10 mouse cellular contexts compared by ENCODE assay signal in the genomic region with DNA sequence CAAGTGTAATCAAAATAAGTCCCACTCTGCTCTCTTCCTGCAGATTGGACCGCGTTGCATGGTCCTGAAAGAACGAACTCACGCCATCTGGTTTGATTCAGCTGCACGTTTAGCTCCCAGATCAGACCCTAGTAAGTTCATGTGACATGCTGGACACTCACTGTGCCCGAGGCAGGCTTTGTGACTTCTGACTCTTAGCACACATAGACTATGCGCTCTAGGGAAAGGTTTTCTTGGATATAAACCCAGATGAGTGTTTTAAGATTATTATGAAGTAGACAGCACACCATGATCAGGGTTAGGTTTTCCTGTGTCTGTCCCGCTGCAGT. TPM values are rescaled to one million over a fixed set of nuclear protein-coding genes. Genes with fewer than 3 reads are reported as not detected.
A peak's percentile ranks its signal among the peaks of the same experiment; 100 is the strongest.
DNase-seq lines count a peak whose midpoint lies in the region; ATAC-seq and TF ChIP-seq lines count a peak whose summit lies in the region.
"Had no signal": no experiment of that assay in that cellular context is flagged by ENCODE, and none has a peak within 500 bp of the region (broad histone marks: within the 10 kb centered on the region; RNA-seq: fewer than 3 reads in every experiment).

No protein-coding gene starts in this region.

- peaks cover 29% of the 10 kb centered on the region for H3K4me1 ChIP-seq in heart, embryonic 13.5 days
- H3K4me1 ChIP-seq in lung, postnatal 0 days (ENCODE audit: insufficient read depth, low read depth, low read length), result peaks cover 13% of the 10 kb centered on the region; the same call in 1 of the 2 replicates
- peaks cover 32% of the 10 kb centered on the region for H3K4me1 ChIP-seq in limb, embryonic 10.5 days
- peaks cover 19% of the 10 kb centered on the region for H3K4me1 ChIP-seq in stomach, embryonic 16.5 days (ENCODE audit: control insufficient read depth, insufficient read depth, low read length)

- peak overlapping the region; percentile 64 for H3K4me2 ChIP-seq in heart, embryonic 13.5 days
- peak overlapping the region; percentile 36 for H3K4me2 ChIP-seq in lung, postnatal 0 days (replicated peaks; ENCODE audit: low read depth, low read length)
- H3K4me2 ChIP-seq in stomach, embryonic 16.5 days (ENCODE audit: low read depth, low read length), result peak overlapping the region; percentile 54

- TF ChIP-seq EP300 in lung, postnatal 0 days (IDR thresholded peaks at IDR 0.05), result no peak

- TF ChIP-seq CTCF in lung, postnatal 0 days (IDR thresholded peaks at IDR 0.05), result no peak

- no peak for DNase-seq in heart, postnatal 10 days
- no peak for DNase-seq in lung, postnatal 0 days (ENCODE audit: low spot score)
- no peak for DNase-seq in lung, postnatal 36 days
- no peak for DNase-seq in limb, embryonic 10.5 days (ENCODE audit: low spot score)
- no peak for DNase-seq in MN1 (ENCODE audit: low spot score)
- DNase-seq in T-cell, adult 2 months (ENCODE audit: low spot score), result no peak

- H3K36me3 ChIP-seq in heart, embryonic 13.5 days, result no peaks in the 10 kb centered on the region
- H3K36me3 ChIP-seq in lung, postnatal 0 days (ENCODE audit: insufficient read depth, low read length), result no peaks in the 10 kb centered on the region
- H3K36me3 ChIP-seq in limb, embryonic 10.5 days, result no peaks in the 10 kb centered on the region
- no peaks in the 10 kb centered on the region for H3K36me3 ChIP-seq in stomach, embryonic 16.5 days (ENCODE audit: control insufficient read depth, insufficient read depth, low read length)

- 0 out of 2 replicates have a peak, but pooled peaks cover 7% of the 10 kb centered on the region for H3K9me3 ChIP-seq in heart, embryonic 13.5 days
- no peaks in the 10 kb centered on the region for H3K9me3 ChIP-seq in lung, postnatal 0 days (ENCODE audit: low read length)
- no peaks in the 10 kb centered on the region for H3K9me3 ChIP-seq in limb, embryonic 10.5 days (replicated peaks)
- no peaks in the 10 kb centered on the region for H3K9me3 ChIP-seq in stomach, embryonic 16.5 days (replicated peaks; ENCODE audit: control insufficient read depth, low read length)

- no peak for ATAC-seq in heart, embryonic 13.5 days (ENCODE audit: extremely low read depth, insufficient number of reproducible peaks, low FRiP score, low TSS enrichment)
- ATAC-seq in lung, postnatal 0 days, result peak; percentile 69
- ATAC-seq in stomach, embryonic 16.5 days (ENCODE audit: insufficient read depth, low FRiP score), result no peak

- peak overlapping the region; percentile 39 for H3K4me3 ChIP-seq in heart, embryonic 13.5 days
- H3K4me3 ChIP-seq in lung, postnatal 0 days (ENCODE audit: low read depth, low read length), result peak overlapping the region; percentile 14; the same call in 1 of the 2 replicates
- H3K4me3 ChIP-seq in limb, embryonic 10.5 days, result peak overlapping the region; percentile 38
- peak overlapping the region; percentile 31 for H3K4me3 ChIP-seq in stomach, embryonic 16.5 days (replicated peaks; ENCODE audit: low read length)

- H3K27me3 ChIP-seq in heart, embryonic 13.5 days (replicated peaks), result no peaks in the 10 kb centered on the region
- H3K27me3 ChIP-seq in lung, postnatal 0 days (replicated peaks; ENCODE audit: insufficient read depth, low read length), result no peaks in the 10 kb centered on the region
- H3K27me3 ChIP-seq in limb, embryonic 10.5 days (ENCODE audit: low read depth, poor library complexity, severe bottlenecking), result no peaks in the 10 kb centered on the region
- no peaks in the 10 kb centered on the region for H3K27me3 ChIP-seq in stomach, embryonic 16.5 days (ENCODE audit: control insufficient read depth, insufficient read depth, low read length)
- H3K27me3 ChIP-seq: CH12.LX had no signal

- WGBS in heart, embryonic 13.5 days, result 34% methylated on average over 8 of the region's 8 CpGs
- WGBS in lung, postnatal 0 days, result 7% methylated on average over 8 of the region's 8 CpGs
- WGBS in limb, embryonic 10.5 days, result 34% methylated on average over 8 of the region's 8 CpGs
- WGBS in stomach, embryonic 16.5 days, result 24% methylated on average over 8 of the region's 8 CpGs

- peak overlapping the region; percentile 70 for H3K9ac ChIP-seq in heart, embryonic 13.5 days
- no peak overlapping the region for H3K9ac ChIP-seq in lung, postnatal 0 days (replicated peaks; ENCODE audit: low read depth)
- H3K9ac ChIP-seq in stomach, embryonic 16.5 days (ENCODE audit: low read length), result peak overlapping the region; percentile 49

- peak overlapping the region; percentile 85 for H3K27ac ChIP-seq in heart, embryonic 13.5 days (replicated peaks)
- peak overlapping the region; percentile 60 for H3K27ac ChIP-seq in lung, postnatal 0 days (ENCODE audit: low read length)
- peak overlapping the region; percentile 75 for H3K27ac ChIP-seq in limb, embryonic 10.5 days
- peak overlapping the region; percentile 57 for H3K27ac ChIP-seq in stomach, embryonic 16.5 days (ENCODE audit: low read length)

- intact Hi-C loops in heart, postnatal 10 days (cut with DNase I), result loop anchor here (1.0 to 5.0 kb wide), 4 partner anchors 36 to 146 kb away; no protein-coding TSS in a partner anchor

RNA-seq across cellular contexts. Expression of a gene that starts 8.2 kb away (rescaled TPM):
- polyA plus RNA-seq in heart, embryonic 13.5 days (2015; fragmentation: Nextera tagmentation; extraction: Ambion mirVana), result not detected in 2 replicates
- total RNA-seq in heart, postnatal 10 days (2021), result not detected
- polyA plus RNA-seq in lung, postnatal 0 days (2015; fragmentation: Nextera tagmentation; extraction: Ambion mirVana), result 0.10 and 0.11 TPM in 2 replicates
- polyA plus RNA-seq in limb, embryonic 10.5 days (2016; fragmentation: Nextera tagmentation; extraction: Ambion mirVana), result 0.11 TPM in 1 of 2 replicates, not detected in the other
- not detected in 2 replicates for polyA plus RNA-seq in stomach, embryonic 16.5 days (2015; fragmentation: Nextera tagmentation; extraction: Ambion mirVana)
- polyA plus RNA-seq: spleen, adult 2 months had no signal
